Mouse (Mus musculus) MEL (cell line): ENCODE results near the gene AI854703.

Source experiments
- CHD1 ChIP-seq: IDR thresholded peaks from 2 replicates; pipeline ENCODE4 v1.6.1; 2012; ENCODE audit warnings: low read depth, mild to moderate bottlenecking, inconsistent platforms, low read length, improper control_type of control experiment
- CHD2 ChIP-seq: IDR thresholded peaks from 2 replicates; pipeline ENCODE4 v1.6.1; 2011; ENCODE audit warnings: low read length, improper control_type of control experiment
- CTCF ChIP-seq, 3 experiments: IDR thresholded peaks in 2 of 3; conservative IDR thresholded peaks in 1 of 3; 2 replicates each; pipeline ENCODE4 v1.5.1; 2011 to 2012; ENCODE audit warnings: low read length in 3 of 3, low read depth in 2 of 3, mild to moderate bottlenecking in 2 of 3, improper control_type of control experiment in 1 of 3, inconsistent platforms in 1 of 3, mixed read lengths in 1 of 3, moderate library complexity in 1 of 3; ENCODE audit not compliant: control insufficient read depth in 1 of 3, insufficient read depth in 1 of 3, poor library complexity in 1 of 3, severe bottlenecking in 1 of 3
- EP300 ChIP-seq, 2 experiments: IDR thresholded peaks; 2 replicates each; pipeline ENCODE4 v1.6.1; 2011; ENCODE audit warnings: improper control_type of control experiment in 2 of 2, low read length in 2 of 2, low read depth in 1 of 2, mild to moderate bottlenecking in 1 of 2
- GATA1 ChIP-seq: IDR thresholded peaks from 2 replicates; pipeline ENCODE4 v1.6.1; 2011; ENCODE audit warnings: low read depth, low read length, improper control_type of control experiment
- MAZ ChIP-seq: IDR thresholded peaks from 2 replicates; pipeline ENCODE4 v1.6.1; 2012; ENCODE audit warnings: low read depth, mild to moderate bottlenecking, inconsistent platforms, low read length, improper control_type of control experiment
- POLR2A ChIP-seq, 2 experiments: IDR thresholded peaks; 2 replicates each; pipeline ENCODE4 v1.6.1; 2011 to 2012; ENCODE audit warnings: low read length in 2 of 2, mild to moderate bottlenecking in 2 of 2, control low read depth in 1 of 2, improper control_type of control experiment in 1 of 2, low read depth in 1 of 2, moderate library complexity in 1 of 2; ENCODE audit not compliant: control insufficient read depth in 1 of 2, insufficient read depth in 1 of 2, poor library complexity in 1 of 2
- POLR2AphosphoS2 ChIP-seq: IDR thresholded peaks from 2 replicates; pipeline ENCODE4 v1.6.1; 2011; ENCODE audit warnings: low read length, improper control_type of control experiment
- TAL1 ChIP-seq: IDR thresholded peaks from 2 replicates; pipeline ENCODE4 v1.6.1; 2012; ENCODE audit warnings: mild to moderate bottlenecking, inconsistent platforms, low read length, moderate library complexity, mixed read lengths

DNA sequence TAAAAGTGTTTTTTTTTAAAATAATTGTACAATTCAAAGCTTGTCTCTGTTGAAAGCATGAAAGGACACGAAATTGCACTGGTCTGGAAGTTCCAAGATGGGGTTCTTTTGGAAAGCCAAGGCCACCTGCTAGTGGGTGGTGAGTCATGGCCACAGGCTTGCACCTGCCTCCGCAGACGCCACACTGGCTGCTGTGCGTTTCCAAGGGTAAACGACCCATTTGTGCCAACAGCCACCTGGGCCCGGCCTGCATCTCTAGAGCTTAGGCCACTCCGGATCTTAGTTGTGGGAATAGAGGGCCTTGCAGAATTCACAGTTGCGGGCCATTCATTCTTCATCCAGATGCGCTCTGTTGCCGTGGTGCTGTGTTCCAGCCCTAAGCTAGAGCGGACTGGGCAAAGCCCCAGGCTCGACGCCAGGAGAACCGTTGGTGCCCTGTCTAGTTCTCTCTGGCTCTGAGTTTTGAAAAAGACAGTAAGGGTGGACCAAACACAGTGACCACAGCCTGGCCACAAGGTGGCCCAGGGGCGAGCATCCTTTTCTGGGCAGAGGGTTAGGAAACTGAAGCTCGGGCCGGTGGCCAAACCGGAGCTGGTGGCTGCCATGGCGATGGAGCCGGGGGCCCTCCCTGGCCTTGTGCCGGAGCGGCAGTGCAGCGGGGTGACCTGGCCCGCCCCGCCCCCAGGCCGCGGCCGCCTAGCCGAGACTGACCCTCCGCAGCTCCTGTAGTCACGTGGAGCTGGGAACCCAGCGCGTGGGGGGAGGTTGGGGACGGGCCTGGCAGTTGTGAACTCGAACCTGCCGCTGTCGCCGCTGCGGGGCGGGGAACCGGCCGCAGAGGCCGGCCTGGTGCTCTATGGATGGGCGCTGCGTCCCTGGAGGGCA, 33.2 kb upstream of the AI854703 start, which contains the start of the genes Repin1 and Gm44965:
- TF ChIP-seq EP300 (IDR thresholded peaks at IDR 0.05; ENCODE audit: low read depth in 1 of 2, low read length in 2 of 2) (no peak), POLR2A (IDR thresholded peaks at IDR 0.05; ENCODE audit: control insufficient read depth in 1 of 2, insufficient read depth in 1 of 2, low read depth in 1 of 2, low read length in 2 of 2, poor library complexity in 1 of 2) (no peak), POLR2AphosphoS2 (no peak), CTCF (IDR thresholded peaks at IDR 0.05 in 2 of 3, conservative IDR thresholded peaks at IDR 0.05 in 1 of 3; ENCODE audit: control insufficient read depth in 1 of 3, insufficient read depth in 1 of 3, low read depth in 2 of 3, low read length in 3 of 3, poor library complexity in 1 of 3, severe bottlenecking in 1 of 3) (no peak), MAZ (no peak), CHD2 (no peak), GATA1 (no peak), CHD1 (no peak), TAL1 (no peak)
